Mouse (Mus musculus) forelimb bud, embryonic 11.5 days (tissue): ENCODE data around the gene Fnip2.

Experiments used
- DNase-seq: peaks from one replicate; pipeline ENCODE4 v3.0.0-alpha.2; 2012; ENCODE audit warnings: low read depth, low spot score

Fnip2 gene

GRCm38 (mm10) chr3:79415929-79416328 is 151.7 kb downstream of the Fnip2 start:
- no peak for DNase-seq

- DNase-seq = no peak
Observed at GRCm38 (mm10) chr3:79415081-79415480, 152.5 kb downstream of the Fnip2 start.

GRCm38 (mm10) chr3:79413492-79413891 is 154.1 kb downstream of the Fnip2 start:
- no peak for DNase-seq

- no peak for DNase-seq
Observed at GRCm38 (mm10) chr3:79411666-79412065, 155.9 kb downstream of the Fnip2 start.

GRCm38 (mm10) chr3:79410629-79410995 is 157.0 kb downstream of the Fnip2 start:
- no peak for DNase-seq

- no peak for DNase-seq
Observed at GRCm38 (mm10) chr3:79409927-79410628, 157.5 kb downstream of the Fnip2 start.

GRCm38 (mm10) chr3:79408546-79408945 is 159.1 kb downstream of the Fnip2 start:
- DNase-seq = no peak
